8 mouse cellular contexts compared by ENCODE assay signal in the genomic region with DNA sequence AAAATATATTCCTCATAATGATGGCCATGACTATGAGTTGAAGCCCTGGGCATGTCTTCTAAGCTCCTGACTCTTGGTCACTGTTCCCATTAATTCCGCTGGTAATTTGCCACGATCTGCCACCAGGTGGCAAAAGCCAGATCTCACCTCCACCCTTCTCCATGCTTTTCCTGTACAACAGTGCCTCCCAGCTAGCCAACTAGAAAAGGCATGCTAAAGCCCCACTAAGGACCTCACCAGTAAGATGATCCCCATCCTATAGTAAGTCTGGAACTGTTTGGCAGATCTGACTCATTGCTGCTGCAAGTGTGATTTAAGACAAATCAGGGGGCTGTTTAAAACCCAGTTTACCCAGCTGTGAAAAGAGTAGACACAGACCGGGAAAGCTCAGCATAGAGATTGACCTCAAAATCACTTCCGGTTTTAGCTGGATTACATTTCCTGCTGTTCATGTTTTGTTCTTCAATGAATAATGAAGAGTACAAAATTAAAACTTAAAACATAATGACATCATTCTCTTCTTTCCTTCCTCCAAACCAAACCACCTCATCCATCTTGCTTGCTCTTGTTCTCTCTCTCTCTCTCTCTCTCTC. TPM values are rescaled to one million over a fixed set of nuclear protein-coding genes. Genes with fewer than 3 reads are reported as not detected.
A peak's percentile ranks its signal among the peaks of the same experiment; 100 is the strongest.
DNase-seq lines count a peak whose midpoint lies in the region; ATAC-seq and TF ChIP-seq lines count a peak whose summit lies in the region.

No protein-coding gene starts in this region.

- no peak overlapping the region for H3K4me2 ChIP-seq in kidney, embryonic 14.5 days (replicated peaks; ENCODE audit: low read depth, low read length)
- H3K4me2 ChIP-seq in neural tube, embryonic 14.5 days (ENCODE audit: low read depth, low read length) = no peak overlapping the region

- peak; percentile 88 for ATAC-seq in kidney, embryonic 14.5 days (ENCODE audit: low FRiP score, low TSS enrichment)
- ATAC-seq in neural tube, embryonic 14.5 days (ENCODE audit: low read depth) = peak; percentile 75

- H3K27me3 ChIP-seq in ES-Bruce4 (ENCODE audit: control insufficient read depth, insufficient read depth, low read length, poor library complexity, severe bottlenecking) = no peaks in the 10 kb centered on the region
- H3K27me3 ChIP-seq in kidney, embryonic 14.5 days (ENCODE audit: control insufficient read depth, insufficient read depth, low read length) = no peaks in the 10 kb centered on the region
- no peaks in the 10 kb centered on the region for H3K27me3 ChIP-seq in neural tube, embryonic 14.5 days (ENCODE audit: control insufficient read depth, insufficient read depth, low read length)

- no peaks in the 10 kb centered on the region for H3K36me3 ChIP-seq in ES-Bruce4 (ENCODE audit: control insufficient read depth, insufficient read depth, low read length, poor library complexity, severe bottlenecking)
- H3K36me3 ChIP-seq in kidney, embryonic 14.5 days (ENCODE audit: control insufficient read depth, insufficient read depth, low read length) = no peaks in the 10 kb centered on the region
- no peaks in the 10 kb centered on the region for H3K36me3 ChIP-seq in neural tube, embryonic 14.5 days (ENCODE audit: control insufficient read depth, insufficient read depth, low read length)

- no peak for TF ChIP-seq EP300 in ES-Bruce4 (IDR thresholded peaks at IDR 0.05; ENCODE audit: insufficient read depth, low read depth, low read length)

- H3K9me3 ChIP-seq in ES-Bruce4 (replicated peaks; ENCODE audit: control insufficient read depth, insufficient read depth, low read length, poor library complexity, severe bottlenecking) = 0 out of 2 replicates have a peak, but pooled peaks cover 4% of the 10 kb centered on the region
- H3K9me3 ChIP-seq in kidney, embryonic 14.5 days (ENCODE audit: control insufficient read depth, low read length) = no peaks in the 10 kb centered on the region
- no peaks in the 10 kb centered on the region for H3K9me3 ChIP-seq in neural tube, embryonic 14.5 days (ENCODE audit: control insufficient read depth, low read length)

- WGBS in kidney, embryonic 14.5 days = 9% methylated on average over 4 of the region's 4 CpGs
- 28% methylated on average over 4 of the region's 4 CpGs for WGBS in neural tube, embryonic 14.5 days

- TF ChIP-seq POLR2A in ES-Bruce4 (IDR thresholded peaks at IDR 0.05; ENCODE audit: insufficient read depth, low read length) = no peak

- H3K27ac ChIP-seq in ES-Bruce4 (ENCODE audit: insufficient read depth, low read length) = no peak overlapping the region
- H3K27ac ChIP-seq in kidney, embryonic 14.5 days (ENCODE audit: low read depth, low read length) = no peak overlapping the region
- no peak overlapping the region for H3K27ac ChIP-seq in neural tube, embryonic 14.5 days (ENCODE audit: low read depth, low read length)

- H3K4me1 ChIP-seq in ES-Bruce4 (ENCODE audit: control insufficient read depth, insufficient read depth, low read length) = no peaks in the 10 kb centered on the region
- no peaks in the 10 kb centered on the region for H3K4me1 ChIP-seq in kidney, embryonic 14.5 days (ENCODE audit: control insufficient read depth, insufficient read depth, low read length)
- H3K4me1 ChIP-seq in neural tube, embryonic 14.5 days (ENCODE audit: control insufficient read depth, insufficient read depth, low read length) = no peaks in the 10 kb centered on the region

- no peak overlapping the region for H3K4me3 ChIP-seq in ES-Bruce4 (ENCODE audit: low read depth, low read length)
- no peak overlapping the region for H3K4me3 ChIP-seq in kidney, embryonic 14.5 days (ENCODE audit: low read length)
- H3K4me3 ChIP-seq in neural tube, embryonic 14.5 days (ENCODE audit: low read depth, low read length) = no peak overlapping the region

- peak; percentile 63 for DNase-seq in adrenal gland, adult 8-10 months
- peak; percentile 72 for DNase-seq in embryo, embryonic 9.5 days (ENCODE audit: extremely low spot score)
- DNase-seq in heart, adult 9 months (ENCODE audit: low spot score in 2 of 2) = peak; percentile 52 to 59
- peak; percentile 66 to 79 for DNase-seq in lung, adult 18-20 months
- DNase-seq in thymus, postnatal 4 days = peak; percentile 66

- TF ChIP-seq CTCF in ES-Bruce4 (IDR thresholded peaks at IDR 0.05; ENCODE audit: low read depth, low read length) = peak; percentile 99

- no peak overlapping the region for H3K9ac ChIP-seq in ES-Bruce4 (ENCODE audit: low read depth, poor library complexity, severe bottlenecking)
- H3K9ac ChIP-seq in kidney, embryonic 14.5 days (ENCODE audit: low read depth, low read length) = no peak overlapping the region
- H3K9ac ChIP-seq in neural tube, embryonic 14.5 days (replicated peaks; ENCODE audit: low read depth, low read length) = no peak overlapping the region

RNA-seq across cellular contexts. Expression of gene Pgm2, which starts 22.6 kb away (rescaled TPM):
- polyA plus RNA-seq in ES-Bruce4 (2011; ENCODE audit: insufficient read depth, insufficient read length, low read depth, missing spikeins) = 40.9 and 45.7 TPM in 2 replicates
- 10 to 100 TPM; 14.6 to 27.4 (median 20.5) TPM for total RNA-seq in adrenal gland, adult 8-10 months (2022)
- polyA plus RNA-seq in kidney, embryonic 14.5 days (2014; fragmentation: Nextera tagmentation; extraction: Ambion mirVana) = 29.0 and 31.8 TPM in 2 replicates
- 18.4 and 19.4 TPM in 2 replicates for polyA plus RNA-seq in neural tube, embryonic 14.5 days (2014; fragmentation: Nextera tagmentation; extraction: Ambion mirVana)
